Mouse (Mus musculus): ENCODE measurements around the gene Ablim2.

DNA sequence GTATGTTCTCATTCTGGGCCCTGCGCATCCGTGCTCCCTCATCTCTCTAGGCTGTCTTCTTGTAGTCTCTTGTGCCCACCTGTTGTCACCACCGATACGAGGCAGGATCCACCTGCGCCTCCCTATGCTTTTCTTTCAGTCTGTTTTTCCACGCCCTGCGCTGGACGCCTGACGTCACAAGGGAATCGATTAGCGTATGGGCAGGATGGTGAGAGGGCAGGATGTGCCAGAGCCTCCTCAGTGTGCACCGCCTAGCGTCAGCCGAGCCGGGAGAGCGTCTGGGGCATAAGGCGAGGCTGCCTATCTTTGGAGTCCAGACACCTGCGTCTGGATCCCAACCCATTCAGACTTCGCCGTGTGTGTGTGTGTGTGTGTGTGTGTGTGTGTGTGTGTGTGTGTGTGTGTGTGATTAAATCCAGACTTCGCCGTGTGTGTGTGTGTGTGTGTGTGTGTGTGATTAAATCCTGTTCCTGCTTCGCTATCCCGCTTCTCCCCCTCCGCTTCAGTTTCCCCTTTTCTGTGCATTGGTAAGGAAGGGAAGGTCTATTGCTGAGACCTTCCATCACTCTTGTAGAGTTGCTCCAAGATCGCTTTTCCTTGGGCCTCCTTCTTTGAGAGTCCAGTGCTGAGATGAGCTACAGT, 562 bp upstream of the Ablim2 start:
- TF ChIP-seq CTCF (conservative IDR thresholded peaks at IDR 0.05; ENCODE audit: insufficient read depth, insufficient read length, low read depth, low read length) (no peak), POLR2A (IDR thresholded peaks at IDR 0.05; ENCODE audit: low read depth, low read length) (no peak)
